Mouse (Mus musculus) lung, adult 2 months (tissue): ENCODE data around the gene Arap2. TPM values are rescaled to one million over a fixed set of nuclear protein-coding genes. Genes with fewer than 3 reads are reported as not detected.

Source experiments
- DNase-seq: peaks from one replicate; pipeline ENCODE4 v3.0.0; 2022
- H3K4me1 ChIP-seq: fragments of 200-500 bp; 2 replicates; pipeline ENCODE4 v1.6.1; 2011; ENCODE audit warnings: low read length; ENCODE audit not compliant: control insufficient read depth, insufficient read depth
- H3K4me3 ChIP-seq: fragments of 200-500 bp; replicated peaks from 2 replicates; pipeline ENCODE3; 2011; ENCODE audit warnings: low read depth, mild to moderate bottlenecking, control low read depth, low read length; ENCODE audit errors: extremely low read depth
- CTCF ChIP-seq: fragments of 200-500 bp; IDR thresholded peaks from 2 replicates; pipeline ENCODE4 v1.5.1; 2011; ENCODE audit warnings: mild to moderate bottlenecking, low read length, control low read depth; ENCODE audit not compliant: insufficient read depth
- POLR2A ChIP-seq: fragments of 200-500 bp; IDR thresholded peaks from 2 replicates; pipeline ENCODE4 v1.6.1; 2011; ENCODE audit warnings: low read depth, mild to moderate bottlenecking, control low read depth, low read length, borderline replicate concordance; ENCODE audit errors: extremely low read depth
- WGBS: fragments of 180-500 bp; shearing (Covaris S2); methylation state at CpG from one replicate; pipeline ENCODE4 v1.1.7; 2018; 5-methylcytosine and 5-hydroxymethylcytosine counted together
- polyA plus RNA-seq: library from polyadenylated mRNA; depleted of rRNA; stranded (reverse); fragments of >200 nt; gene quantifications from 2 replicates; pipeline ENCODE4 v1.2.3, GENCODE M21; 2012

The Arap2 gene
- polyA plus RNA-seq, 1 experiment: 15.8 TPM

DNA sequence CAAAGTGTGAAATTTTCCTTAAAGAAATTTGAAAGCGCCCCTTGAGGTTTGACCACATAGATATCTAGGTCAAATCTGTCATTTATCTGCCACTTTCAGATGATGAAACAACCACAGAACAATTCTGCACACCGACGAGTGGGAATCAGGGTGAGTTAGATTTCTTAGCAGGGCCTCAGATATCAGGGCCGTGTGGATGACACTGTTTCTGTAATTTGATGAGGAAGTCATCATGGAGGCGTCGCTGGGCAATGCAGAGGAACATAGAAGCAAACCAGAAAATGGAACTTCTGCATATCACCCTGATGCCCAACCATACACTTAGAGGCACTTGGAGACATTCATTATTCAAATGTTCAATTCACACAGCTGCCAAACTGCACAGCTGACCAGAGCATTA lies 55.0 kb downstream of the Arap2 start:
- DNase-seq: no peak
- Histone ChIP-seq H3K4me3 (no peak overlapping the region), H3K4me1 (peaks cover 1% of the 10 kb centered on the region)
- no peak for TF ChIP-seq CTCF
- TF ChIP-seq POLR2A: no peak
- WGBS: 56% methylated on average over 6 of the region's 6 CpGs

DNA sequence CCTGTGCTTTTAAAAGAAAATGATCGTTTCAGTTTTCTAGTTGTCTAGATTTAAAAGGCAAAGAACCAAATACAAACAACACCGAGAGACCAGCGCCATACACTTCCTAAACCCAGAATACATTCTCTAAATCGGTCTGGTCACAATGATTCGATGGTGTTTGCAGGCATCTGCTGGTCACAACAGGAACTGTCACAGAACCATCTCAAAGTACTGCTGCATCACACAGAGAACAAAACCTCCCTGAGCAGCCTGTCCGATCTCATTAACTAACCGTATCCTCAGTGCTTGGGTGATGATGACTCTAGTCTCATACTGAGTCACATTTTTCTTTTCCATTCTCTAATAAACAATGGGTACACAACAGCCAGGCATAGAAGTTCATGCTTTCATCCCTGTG lies 59.1 kb downstream of the Arap2 start:
- Histone ChIP-seq H3K4me3 (no peak overlapping the region), H3K4me1 (no peaks in the 10 kb centered on the region; the same call in 1 of the 2 replicates)
- TF ChIP-seq CTCF (no peak), POLR2A (no peak)
- 47% methylated on average over 7 of the region's 7 CpGs for WGBS
- DNase-seq: no peak

DNA sequence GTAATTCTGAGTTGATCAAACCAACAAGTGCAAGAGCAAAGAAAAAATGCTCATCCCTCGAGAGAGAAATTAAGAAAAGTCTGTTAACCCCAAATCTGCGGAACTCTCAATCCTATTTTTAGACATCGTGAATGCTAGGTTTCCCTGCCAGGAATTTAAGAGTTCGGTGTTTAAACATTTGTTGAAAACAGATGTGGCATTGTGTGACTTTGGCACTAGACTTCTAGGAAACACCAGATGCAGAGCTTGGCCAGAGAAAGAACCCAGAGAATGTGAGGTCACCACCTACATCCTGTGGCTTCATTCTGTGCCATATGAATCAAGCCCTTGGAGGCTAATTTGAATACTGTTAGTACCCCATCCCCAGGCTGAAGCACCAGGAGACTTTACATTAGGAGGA lies 76.0 kb downstream of the Arap2 start:
- WGBS: 22% methylated on average over 4 of the region's 4 CpGs
- DNase-seq: no peak
- no peak overlapping the region for H3K4me3 ChIP-seq
- TF ChIP-seq POLR2A (no peak), CTCF (no peak)
- no peaks in the 10 kb centered on the region; the same call in none of the 2 replicates for H3K4me1 ChIP-seq

DNA sequence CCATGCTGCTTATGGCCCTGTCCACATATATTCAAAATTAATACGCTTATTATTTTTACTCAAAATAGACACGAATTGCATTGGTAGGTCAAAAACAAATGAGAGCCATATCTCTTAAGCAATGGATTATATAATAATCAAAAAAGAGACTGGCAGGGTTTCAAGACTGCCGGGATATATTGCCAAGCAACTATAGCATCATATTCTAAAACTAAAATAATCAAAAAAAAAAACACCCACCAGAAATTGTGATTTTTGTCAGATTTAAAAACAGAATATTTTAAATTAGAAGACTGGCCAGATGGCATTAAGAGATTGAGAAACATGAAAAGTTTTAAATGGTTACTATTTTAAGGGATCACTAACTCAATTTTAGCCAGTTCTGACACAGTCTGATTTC lies 82.2 kb downstream of the Arap2 start:
- TF ChIP-seq CTCF (no peak), POLR2A (no peak)
- 66% methylated on average over 3 of the region's 3 CpGs for WGBS

GRCm38 (mm10) chr5:62683207-62683606 lies 82.8 kb downstream of the Arap2 start:
- no peak for TF ChIP-seq POLR2A
- TF ChIP-seq CTCF: no peak
- DNase-seq: no peak
- no peaks in the 10 kb centered on the region for H3K4me1 ChIP-seq
- H3K4me3 ChIP-seq: no peak overlapping the region
- WGBS: 88% methylated on average over 3 of the region's 3 CpGs

More for the DNA sequence above, 82.2 kb downstream of the Arap2 start:
- Histone ChIP-seq H3K4me1 (no peaks in the 10 kb centered on the region), H3K4me3 (no peak overlapping the region)
- no peak for DNase-seq

- no peak for TF ChIP-seq POLR2A
- no peak for TF ChIP-seq CTCF
- WGBS: 83% methylated on average over 7 of the region's 7 CpGs
Measured at GRCm38 (mm10) chr5:62677390-62677789, 88.6 kb downstream of the Arap2 start.

GRCm38 (mm10) chr5:62672736-62673436 lies 93.1 kb downstream of the Arap2 start:
- Histone ChIP-seq H3K4me1 (peaks cover 6% of the 10 kb centered on the region), H3K4me3 (no peak overlapping the region)
- DNase-seq: no peak
- 33% methylated on average over 9 of the region's 9 CpGs for WGBS
- TF ChIP-seq POLR2A (no peak), CTCF (no peak)

More at GRCm38 (mm10) chr5:62677390-62677789, 88.6 kb downstream of the Arap2 start:
- Histone ChIP-seq H3K4me1 (peaks cover 6% of the 10 kb centered on the region), H3K4me3 (no peak overlapping the region)
- DNase-seq: no peak

- DNase-seq: no peak
- H3K4me3 ChIP-seq: no peak overlapping the region
- TF ChIP-seq POLR2A (no peak), CTCF (no peak)
- H3K4me1 ChIP-seq: no peaks in the 10 kb centered on the region
Measured at GRCm38 (mm10) chr5:62665329-62665728, 100.6 kb downstream of the Arap2 start.

DNA sequence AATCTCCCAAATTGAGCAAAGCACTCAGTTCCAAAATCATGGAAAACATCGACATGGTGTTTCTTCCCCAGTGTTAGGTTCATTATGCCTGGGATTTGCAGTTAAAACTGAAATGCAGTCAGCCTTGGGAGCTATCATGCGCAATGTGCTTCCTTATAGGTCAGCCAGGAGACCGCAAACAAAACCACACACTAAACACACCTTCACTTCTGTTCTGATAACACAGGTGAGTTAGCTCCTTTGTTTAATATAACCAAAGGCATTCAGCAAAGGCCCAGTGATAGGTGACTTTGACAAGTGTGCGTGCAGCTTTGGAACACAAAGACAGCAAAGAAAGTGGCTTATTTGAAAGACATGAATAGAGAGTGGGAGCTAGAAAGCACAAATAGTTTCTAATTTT lies 101.1 kb downstream of the Arap2 start:
- 89% methylated on average over 4 of the region's 4 CpGs for WGBS
- TF ChIP-seq CTCF (no peak), POLR2A (no peak)
- DNase-seq: no peak
- H3K4me1 ChIP-seq: no peaks in the 10 kb centered on the region
- no peak overlapping the region for H3K4me3 ChIP-seq

GRCm38 (mm10) chr5:62663206-62663605 lies 102.8 kb downstream of the Arap2 start:
- TF ChIP-seq CTCF (no peak), POLR2A (no peak)
- DNase-seq: no peak
- Histone ChIP-seq H3K4me1 (no peaks in the 10 kb centered on the region), H3K4me3 (no peak overlapping the region)
- WGBS: 77% methylated on average over 1 of the region's 1 CpGs
